In genomic region chr16:4366671-4367070, GRCm38 (mm10) we compare ENCODE assay signal across 18 mouse cellular contexts. TPM values are rescaled to one million over a fixed set of nuclear protein-coding genes. Genes with fewer than 3 reads are reported as not detected.
DNase-seq lines count a peak whose midpoint lies in the region; TF ChIP-seq lines count a peak whose summit lies in the region.
"Had no signal": no experiment of that assay in that cellular context is flagged by ENCODE, and none has a peak within 500 bp of the region (broad histone marks: within the 10 kb centered on the region; RNA-seq: fewer than 3 reads in every experiment).

No protein-coding gene starts in this region.

- H3K4me3 ChIP-seq in testis, adult 2 months (ENCODE audit: control insufficient read depth, low read depth, low read length): no peak overlapping the region
- H3K4me3 ChIP-seq: embryonic facial prominence, embryonic 10.5 days; embryonic facial prominence, embryonic 12.5 days; forebrain, embryonic 13.5 days; forebrain, embryonic 15.5 days had no signal

- H3K27me3 ChIP-seq in testis, adult 2 months (ENCODE audit: control insufficient read depth, insufficient read depth, low read length): no peaks in the 10 kb centered on the region
- H3K27me3 ChIP-seq: CH12.LX; embryonic facial prominence, embryonic 12.5 days; forebrain, embryonic 13.5 days; forebrain, embryonic 15.5 days; Patski had no signal

- TF ChIP-seq CTCF in testis, adult 2 months (IDR thresholded peaks at IDR 0.05; ENCODE audit: control insufficient read depth, insufficient read depth, insufficient replicate concordance, low read depth, low read length): no peak

- peak overlapping the region; percentile 6; the same call in 1 of the 2 replicates for H3K27ac ChIP-seq in testis, adult 2 months (ENCODE audit: control insufficient read depth, insufficient read depth, low read depth, low read length)
- H3K27ac ChIP-seq: embryonic facial prominence, embryonic 10.5 days; embryonic facial prominence, embryonic 12.5 days; forebrain, embryonic 13.5 days; forebrain, embryonic 15.5 days had no signal

- no peaks in the 10 kb centered on the region for H3K4me1 ChIP-seq in testis, adult 2 months (ENCODE audit: control insufficient read depth, insufficient read depth, low read length)

- no peak for TF ChIP-seq POLR2A in testis, adult 2 months (IDR thresholded peaks at IDR 0.05; ENCODE audit: control insufficient read depth, low read depth, low read length)

- peak; percentile 74 for DNase-seq in heart, adult 11 months
- no peak for DNase-seq in heart, adult 9 months (ENCODE audit: low spot score in 2 of 2)
- DNase-seq in testis, postnatal 14 days (ENCODE audit: low spot score): no peak
- DNase-seq in urinary bladder, postnatal 36 days (ENCODE audit: low spot score in 2 of 2): no peak
- DNase-seq: adrenal gland, adult 8-10 months; adrenal gland, postnatal 14 days; adrenal gland, postnatal 36 days; B cell, adult 2 months; cerebellum, adult 11-12 months; cerebellum, adult 9-10 months had no signal

- H3K36me3 ChIP-seq in testis, adult 2 months (ENCODE audit: control insufficient read depth, insufficient read depth, low read length): no peaks in the 10 kb centered on the region
- H3K36me3 ChIP-seq: embryonic facial prominence, embryonic 10.5 days; embryonic facial prominence, embryonic 12.5 days; forebrain, embryonic 15.5 days; G1E had no signal

RNA-seq across cellular contexts. Expression of gene Adcy9, which starts 53.6 kb away (rescaled TPM):
- 3.3 and 3.4 TPM in 2 replicates for polyA plus RNA-seq in testis, adult 2 months (2012; rRNA removed)
